Mouse (Mus musculus) lung, embryonic 14.5 days (tissue): Measurements from ENCODE around the gene Gsk3a. TPM values are rescaled to one million over a fixed set of nuclear protein-coding genes. Genes with fewer than 3 reads are reported as not detected.

Source experiments
- ATAC-seq: fragments of 200-750 bp; cut with Nextera tagmentation; 2 replicates; pipeline ENCODE4 v1.8.0; 2017; ENCODE audit warnings: mild to moderate bottlenecking, moderate TSS enrichment, moderate library complexity; ENCODE audit not compliant: insufficient read depth
- DNase-seq: peaks from one replicate; pipeline ENCODE4 v3.0.0-alpha.2; 2015
- H3K27ac ChIP-seq: fragments of 300-500 bp; sonication (generic); 2 replicates; pipeline ENCODE4 v1.5.1; 2014; ENCODE audit warnings: low read depth, mild to moderate bottlenecking, moderate library complexity
- H3K27me3 ChIP-seq: fragments of 300-500 bp; sonication (generic); 2 replicates; pipeline ENCODE4 v1.6.1; 2014; ENCODE audit warnings: low read length, control low read depth; ENCODE audit not compliant: insufficient read depth
- H3K36me3 ChIP-seq: fragments of 300-500 bp; sonication (generic); 2 replicates; pipeline ENCODE4 v1.6.1; 2014; ENCODE audit warnings: control low read depth; ENCODE audit not compliant: insufficient read depth
- H3K4me1 ChIP-seq: fragments of 300-500 bp; sonication (generic); 2 replicates; pipeline ENCODE4 v1.6.1; 2014; ENCODE audit warnings: antibody characterized with exemption, control low read depth; ENCODE audit not compliant: insufficient read depth
- H3K4me2 ChIP-seq: fragments of 300-500 bp; sonication (generic); 2 replicates; pipeline ENCODE4 v1.6.1; 2014; ENCODE audit warnings: mild to moderate bottlenecking
- H3K4me3 ChIP-seq: fragments of 300-500 bp; sonication (generic); 2 replicates; pipeline ENCODE4 v1.5.1; 2014; ENCODE audit warnings: low read depth, low read length
- H3K9ac ChIP-seq: fragments of 300-500 bp; sonication (generic); 2 replicates; pipeline ENCODE4 v1.6.1; 2014
- H3K9me3 ChIP-seq: fragments of 300-500 bp; sonication (generic); 2 replicates; pipeline ENCODE4 v1.6.1; 2016; ENCODE audit warnings: low read depth, low read length, control low read depth
- CTCF ChIP-seq: IDR thresholded peaks from 2 replicates; pipeline ENCODE4 v1.5.1; 2016; ENCODE audit warnings: antibody characterized with exemption, low read depth
- WGBS: fragments of 180-500 bp; shearing (Covaris S2); extraction: QIAGEN DNeasy Blood & Tissue Kit; methylation state at CpG from one replicate; pipeline ENCODE4 v1.1.7; 2014; 5-methylcytosine and 5-hydroxymethylcytosine counted together
- microRNA-seq: library from miRNA; unstranded; fragments of <30 nt; microRNA quantifications from one replicate; pipeline ENCODE4, GENCODE M21; 2016; ENCODE audit warnings: borderline number of aligned reads
- polyA plus RNA-seq: library from polyadenylated mRNA; unstranded; fragments of >200 nt; fragmentation: Nextera tagmentation; extraction: Ambion mirVana; gene quantifications from 2 replicates; pipeline ENCODE4 v1.2.1, GENCODE M21; 2014

Gene Gsk3a
- polyA plus RNA-seq, 1 experiment from 2014 or later: 14.9 TPM

DNA sequence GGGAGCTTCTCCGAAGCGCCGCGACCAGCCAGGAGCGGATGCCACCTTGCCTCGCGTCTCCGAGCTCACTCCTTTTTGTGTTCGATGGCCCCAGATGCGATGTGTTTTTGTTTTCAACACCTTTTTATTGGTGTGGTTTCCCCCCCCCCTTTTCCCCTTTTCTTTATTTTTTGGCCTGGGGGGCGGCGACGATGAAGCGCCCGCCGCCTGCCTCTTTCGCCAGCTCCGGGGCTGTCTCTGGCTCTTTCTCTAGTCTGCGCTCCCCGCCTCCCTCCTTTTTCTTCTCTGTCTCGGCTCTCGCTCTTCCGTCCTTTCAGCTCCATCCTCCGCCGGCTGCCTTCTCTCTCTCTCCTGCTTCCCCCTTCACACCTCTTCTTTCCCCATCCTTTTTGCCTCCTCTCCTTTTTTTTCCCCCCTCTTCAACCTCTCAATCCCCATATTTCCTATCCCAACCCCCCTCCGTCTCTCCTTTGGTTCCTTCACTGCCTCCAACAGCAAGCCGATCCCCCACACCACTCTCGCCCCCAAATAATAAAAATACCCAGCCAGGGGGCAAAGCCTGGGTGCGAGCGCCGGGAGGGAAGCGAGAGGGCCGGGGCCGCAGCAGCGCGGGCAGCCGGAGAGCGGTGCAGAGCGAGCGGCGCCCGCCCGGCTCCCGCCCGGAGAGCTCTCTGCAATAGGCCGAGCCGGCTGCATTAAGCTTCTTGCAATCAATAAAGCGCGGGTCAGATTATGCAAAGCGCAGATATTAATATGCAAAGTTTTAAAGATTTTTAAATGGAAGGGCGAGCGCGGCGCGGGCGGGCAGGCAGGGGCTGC, 58.7 kb downstream of the Gsk3a start:
- Histone ChIP-seq H3K4me1 (no peaks in the 10 kb centered on the region), H3K4me2 (peak overlapping the region; percentile 82), H3K4me3 (peak overlapping the region; percentile 44), H3K9ac (peak overlapping the region; percentile 25; the same call in 1 of the 2 replicates), H3K27ac (no peak overlapping the region), H3K36me3 (no peaks in the 10 kb centered on the region), H3K27me3 (peaks cover 84% of the 10 kb centered on the region), H3K9me3 (no peaks in the 10 kb centered on the region)
- DNase-seq: no peak
- ATAC-seq: peak; percentile 79
- no peak for TF ChIP-seq CTCF
- WGBS: 2% methylated on average over 55 of the region's 56 CpGs

DNA sequence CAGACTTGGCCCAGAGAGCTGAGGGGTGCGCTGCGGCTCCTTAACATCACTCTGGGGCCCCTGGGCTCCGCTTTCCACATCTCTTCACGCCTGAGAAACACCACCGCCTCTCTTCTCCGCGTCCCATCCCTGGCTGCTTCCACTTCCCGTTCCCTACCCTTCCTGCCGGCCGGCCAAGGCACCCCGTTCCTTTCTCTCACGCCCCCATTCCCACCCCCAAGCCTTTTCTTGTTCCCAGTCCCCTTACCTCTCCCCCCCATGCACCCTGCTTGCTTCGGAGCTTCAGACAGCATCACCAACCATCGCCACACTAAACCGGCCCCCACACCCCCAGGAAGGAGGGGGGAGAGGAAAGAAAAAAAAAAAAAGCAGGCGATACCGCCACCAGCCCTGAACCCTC, 59.3 kb downstream of the Gsk3a start:
- H3K4me3 ChIP-seq: peak overlapping the region; percentile 44
- no peaks in the 10 kb centered on the region for H3K4me1 ChIP-seq
- TF ChIP-seq CTCF: no peak
- DNase-seq: no peak
- no peak overlapping the region for H3K9ac ChIP-seq
- no peaks in the 10 kb centered on the region for H3K9me3 ChIP-seq
- no peak for ATAC-seq
- H3K4me2 ChIP-seq: peak overlapping the region; percentile 82
- WGBS: 2% methylated on average over 17 of the region's 17 CpGs
- H3K27ac ChIP-seq: no peak overlapping the region
- peaks cover 77% of the 10 kb centered on the region for H3K27me3 ChIP-seq
- H3K36me3 ChIP-seq: no peaks in the 10 kb centered on the region

Small RNA genes within 50 kb of the gene (microRNA-seq; reads per million reads assigned to microRNA genes)
- gene Mir7048: not detected

Other genes with a start within 250 kb of the Gsk3a start
- gene Atp1a3, start 231.9 kb downstream of the Gsk3a start, polyA plus RNA-seq: 0.74 and 0.89 TPM in 2 replicates
- gene Grik5, start 165.5 kb downstream of the Gsk3a start, polyA plus RNA-seq: 6.7 and 6.8 TPM in 2 replicates
- gene Zfp574, start 165.3 kb downstream of the Gsk3a start, polyA plus RNA-seq: 29.9 and 30.7 TPM in 2 replicates
- gene Pou2f2, start 58.1 kb downstream of the Gsk3a start, polyA plus RNA-seq: 0.28 and 0.42 TPM in 2 replicates
- 5.2 and 6.7 TPM in 2 replicates for gene Dedd2, start 17.2 kb downstream of the Gsk3a start, polyA plus RNA-seq
- gene Zfp526, start 16.4 kb downstream of the Gsk3a start, polyA plus RNA-seq: 3.5 and 3.8 TPM in 2 replicates
- 24.5 and 26.6 TPM in 2 replicates for gene Erf, start 12.9 kb upstream of the Gsk3a start, polyA plus RNA-seq
- gene Cic, start 29.9 kb upstream of the Gsk3a start, polyA plus RNA-seq: 31.1 and 39.1 TPM in 2 replicates
- 175 and 183 TPM in 2 replicates for gene Pafah1b3, start 60.1 kb upstream of the Gsk3a start, polyA plus RNA-seq
- gene Prr19, start 63.6 kb upstream of the Gsk3a start, polyA plus RNA-seq: 0.26 and 0.29 TPM in 2 replicates
- gene Tmem145, start 68.3 kb upstream of the Gsk3a start, polyA plus RNA-seq: 0.25 TPM in 1 of 2 replicates, not detected in the other
- gene Megf8, start 79.3 kb upstream of the Gsk3a start, polyA plus RNA-seq: 12.2 and 14.9 TPM in 2 replicates
- not detected in 2 replicates for gene Cnfn, start 131.9 kb upstream of the Gsk3a start, polyA plus RNA-seq
- 3.8 and 4.0 TPM in 2 replicates for gene Lipe, start 160.9 kb upstream of the Gsk3a start, polyA plus RNA-seq
- not detected in 2 replicates for gene Cxcl17, start 175.0 kb upstream of the Gsk3a start, polyA plus RNA-seq
- gene Ceacam1, start 239.8 kb upstream of the Gsk3a start, polyA plus RNA-seq: 2.3 and 2.7 TPM in 2 replicates